Mouse (Mus musculus) liver, embryonic 14.5 days (tissue): ENCODE measurements around the gene Clec2i.
"Not testable (repeated sequence)": the region's sequence is repeated elsewhere in the genome, so short reads cannot be mapped to it uniquely, and the experiment has no call there.

ENCODE experiments used
- CTCF ChIP-seq: IDR thresholded peaks from 2 replicates; pipeline ENCODE4 v1.5.1; 2016; ENCODE audit warnings: antibody characterized with exemption, low read depth, control low read depth
- EP300 ChIP-seq: IDR thresholded peaks from 2 replicates; pipeline ENCODE4 v1.6.1; 2016; ENCODE audit warnings: antibody characterized with exemption, low read depth

- TF ChIP-seq EP300, CTCF: not testable (repeated sequence)
Observed at GRCm38 (mm10) chr6:128840669-128841068, 46.7 kb upstream of the Clec2i start.
